In genomic region chr2:61176807-61177206, GRCm38 (mm10) we compare ENCODE assay signal across 11 mouse cellular contexts.
DNase-seq lines count a peak whose midpoint lies in the region; ATAC-seq and TF ChIP-seq lines count a peak whose summit lies in the region.
"Had no signal": no experiment of that assay in that cellular context is flagged by ENCODE, and none has a peak within 500 bp of the region (broad histone marks: within the 10 kb centered on the region; RNA-seq: fewer than 3 reads in every experiment).

No protein-coding gene starts in this region.

- no peak overlapping the region for H3K9ac ChIP-seq in forebrain, embryonic 11.5 days (ENCODE audit: low read length)
- no peak overlapping the region for H3K9ac ChIP-seq in forebrain, embryonic 15.5 days (replicated peaks)
- no peak overlapping the region for H3K9ac ChIP-seq in stomach, embryonic 14.5 days (replicated peaks; ENCODE audit: low read depth, low read length)
- no peak overlapping the region for H3K9ac ChIP-seq in stomach, postnatal 0 days (ENCODE audit: low read length)
- H3K9ac ChIP-seq: hindbrain, embryonic 15.5 days had no signal

- H3K9me3 ChIP-seq in forebrain, embryonic 11.5 days (ENCODE audit: control insufficient read depth, low read length) = no peaks in the 10 kb centered on the region
- H3K9me3 ChIP-seq in forebrain, embryonic 15.5 days = no peaks in the 10 kb centered on the region
- no peaks in the 10 kb centered on the region for H3K9me3 ChIP-seq in stomach, embryonic 14.5 days (ENCODE audit: control insufficient read depth, low read depth, low read length)
- H3K9me3 ChIP-seq in stomach, postnatal 0 days (ENCODE audit: control insufficient read depth, low read length) = no peaks in the 10 kb centered on the region
- H3K9me3 ChIP-seq: hindbrain, embryonic 15.5 days had no signal

- H3K4me3 ChIP-seq in forebrain, embryonic 11.5 days (ENCODE audit: low read depth, low read length) = no peak overlapping the region
- no peak overlapping the region for H3K4me3 ChIP-seq in forebrain, embryonic 15.5 days
- no peak overlapping the region for H3K4me3 ChIP-seq in stomach, embryonic 14.5 days (ENCODE audit: low read depth, low read length)
- no peak overlapping the region for H3K4me3 ChIP-seq in stomach, postnatal 0 days (ENCODE audit: low read depth, low read length)
- H3K4me3 ChIP-seq: hindbrain, embryonic 15.5 days had no signal

- no peaks in the 10 kb centered on the region for H3K27me3 ChIP-seq in forebrain, embryonic 11.5 days (ENCODE audit: control insufficient read depth, insufficient read depth, low read length)
- H3K27me3 ChIP-seq in forebrain, embryonic 15.5 days = no peaks in the 10 kb centered on the region
- H3K27me3 ChIP-seq in stomach, embryonic 14.5 days (ENCODE audit: control insufficient read depth, insufficient read depth, low read length) = no peaks in the 10 kb centered on the region
- H3K27me3 ChIP-seq in stomach, postnatal 0 days (ENCODE audit: control insufficient read depth, insufficient read depth, low read length) = no peaks in the 10 kb centered on the region
- H3K27me3 ChIP-seq: hindbrain, embryonic 15.5 days had no signal

- TF ChIP-seq EP300 in stomach, postnatal 0 days (optimal IDR thresholded peaks at IDR 0.05) = no peak

- no peaks in the 10 kb centered on the region for H3K4me1 ChIP-seq in forebrain, embryonic 11.5 days (replicated peaks; ENCODE audit: control insufficient read depth, insufficient read depth, low read length)
- H3K4me1 ChIP-seq in forebrain, embryonic 15.5 days = no peaks in the 10 kb centered on the region
- H3K4me1 ChIP-seq in stomach, embryonic 14.5 days (ENCODE audit: control insufficient read depth, insufficient read depth, low read length) = no peaks in the 10 kb centered on the region; the same call in 1 of the 2 replicates
- H3K4me1 ChIP-seq in stomach, postnatal 0 days (replicated peaks; ENCODE audit: control insufficient read depth, insufficient read depth) = no peaks in the 10 kb centered on the region
- H3K4me1 ChIP-seq: hindbrain, embryonic 15.5 days had no signal

- ATAC-seq in forebrain, embryonic 11.5 days (replicated peaks; ENCODE audit: low FRiP score) = 0 out of 2 replicates have a peak, but pooled peaks have one; percentile 27
- no peak for ATAC-seq in forebrain, embryonic 15.5 days (replicated peaks)
- ATAC-seq in stomach, embryonic 14.5 days (ENCODE audit: insufficient number of reproducible peaks, insufficient read depth, low FRiP score, low read depth) = no peak
- ATAC-seq in stomach, postnatal 0 days (ENCODE audit: low FRiP score, low TSS enrichment) = no peak
- ATAC-seq: forebrain, embryonic 14.5 days had no signal

- H3K27ac ChIP-seq in forebrain, embryonic 11.5 days (ENCODE audit: low read depth, low read length) = no peak overlapping the region
- no peak overlapping the region for H3K27ac ChIP-seq in forebrain, embryonic 15.5 days (replicated peaks)
- H3K27ac ChIP-seq in stomach, embryonic 14.5 days (ENCODE audit: low read length) = peak overlapping the region; percentile 21; the same call in 1 of the 2 replicates
- H3K27ac ChIP-seq in stomach, postnatal 0 days (replicated peaks) = no peak overlapping the region
- H3K27ac ChIP-seq: hindbrain, embryonic 15.5 days had no signal

- WGBS in forebrain, embryonic 11.5 days = 17% methylated on average over 2 of the region's 2 CpGs
- 25% methylated on average over 2 of the region's 2 CpGs for WGBS in forebrain, embryonic 15.5 days
- 16% methylated on average over 2 of the region's 2 CpGs for WGBS in stomach, embryonic 14.5 days
- 25% methylated on average over 2 of the region's 2 CpGs for WGBS in stomach, postnatal 0 days

- no peak for TF ChIP-seq CTCF in stomach, postnatal 0 days (IDR thresholded peaks at IDR 0.05; ENCODE audit: low read depth)

- H3K4me2 ChIP-seq in forebrain, embryonic 11.5 days (ENCODE audit: low read depth, low read length, severe bottlenecking) = no peak overlapping the region
- no peak overlapping the region for H3K4me2 ChIP-seq in forebrain, embryonic 15.5 days (replicated peaks)
- no peak overlapping the region for H3K4me2 ChIP-seq in stomach, embryonic 14.5 days (replicated peaks; ENCODE audit: low read depth, low read length)
- no peak overlapping the region for H3K4me2 ChIP-seq in stomach, postnatal 0 days (replicated peaks; ENCODE audit: low read depth)
- H3K4me2 ChIP-seq: hindbrain, embryonic 15.5 days had no signal

- no peaks in the 10 kb centered on the region for H3K36me3 ChIP-seq in forebrain, embryonic 11.5 days (ENCODE audit: control insufficient read depth, insufficient read depth, low read length)
- H3K36me3 ChIP-seq in forebrain, embryonic 15.5 days = no peaks in the 10 kb centered on the region
- no peaks in the 10 kb centered on the region for H3K36me3 ChIP-seq in stomach, embryonic 14.5 days (ENCODE audit: control insufficient read depth, insufficient read depth, low read length)
- H3K36me3 ChIP-seq in stomach, postnatal 0 days (ENCODE audit: control insufficient read depth, insufficient read depth, low read length) = no peaks in the 10 kb centered on the region
- H3K36me3 ChIP-seq: hindbrain, embryonic 15.5 days had no signal

- DNase-seq in forebrain, embryonic 11.5 days (ENCODE audit: low spot score) = peak; percentile 48
- no peak for DNase-seq in stomach, postnatal 0 days (ENCODE audit: low spot score)
- DNase-seq in kidney, postnatal 14 days = peak; percentile 57
- no peak for DNase-seq in left cerebral cortex, adult 11 months (ENCODE audit: low spot score)
- DNase-seq in spleen, adult 12 weeks (ENCODE audit: low spot score) = no peak
- DNase-seq in frontal cortex, postnatal 14 days (ENCODE audit: low spot score in 2 of 2) = no peak
- DNase-seq: cerebellum, adult 11-12 months had no signal

Comparison
In these comparisons a context has a peak if more than half of its experiments do, and no peak if none do; other contexts are left out.
1. DNase-seq: peak in forebrain, embryonic 11.5 days (single experiment) and kidney, postnatal 14 days (single experiment); none in stomach, postnatal 0 days (single experiment), left cerebral cortex, adult 11 months (single experiment), spleen, adult 12 weeks (single experiment) and frontal cortex, postnatal 14 days (0 of 2).